Mouse (Mus musculus) kidney, postnatal 0 days (tissue): ENCODE data around the gene Nudt11. TPM values are rescaled to one million over a fixed set of nuclear protein-coding genes. Genes with fewer than 3 reads are reported as not detected.
"Not testable (repeated sequence)": the region's sequence is repeated elsewhere in the genome, so short reads cannot be mapped to it uniquely, and the experiment has no call there.

Experiments used
- ATAC-seq: fragments of 200-750 bp; cut with Nextera tagmentation; replicated peaks from 2 replicates; pipeline ENCODE4 v1.8.0; 2017; ENCODE audit warnings: low read depth, moderate number of reproducible peaks, moderate TSS enrichment, moderate library complexity; ENCODE audit not compliant: low FRiP score
- DNase-seq: peaks from one replicate; pipeline ENCODE4 v3.0.0-alpha.2; 2016; ENCODE audit warnings: low spot score
- H3K27ac ChIP-seq: fragments of 300-500 bp; sonication (generic); 2 replicates; pipeline ENCODE4 v1.5.1; 2014; ENCODE audit warnings: mild to moderate bottlenecking
- H3K27me3 ChIP-seq: fragments of 300-500 bp; sonication (generic); 2 replicates; pipeline ENCODE4 v1.6.1; 2014; ENCODE audit warnings: low read length, mixed read lengths; ENCODE audit not compliant: insufficient read depth
- H3K36me3 ChIP-seq: fragments of 300-500 bp; sonication (generic); 2 replicates; pipeline ENCODE4 v1.6.1; 2014; ENCODE audit warnings: low read length, mixed read lengths; ENCODE audit not compliant: insufficient read depth
- H3K4me1 ChIP-seq: fragments of 300-500 bp; sonication (generic); replicated peaks from 2 replicates; pipeline ENCODE4 v1.6.1; 2014; ENCODE audit warnings: antibody characterized with exemption, low read length, mixed read lengths; ENCODE audit not compliant: insufficient read depth
- H3K4me2 ChIP-seq: fragments of 300-500 bp; sonication (generic); 2 replicates; pipeline ENCODE4 v1.6.1; 2014; ENCODE audit warnings: mild to moderate bottlenecking, low read length, moderate library complexity, mixed read lengths
- H3K4me3 ChIP-seq: fragments of 300-500 bp; sonication (generic); replicated peaks from 2 replicates; pipeline ENCODE4 v1.5.1; 2014; ENCODE audit warnings: low read depth, low read length
- H3K9ac ChIP-seq: fragments of 300-500 bp; sonication (generic); 2 replicates; pipeline ENCODE4 v1.6.1; 2014; ENCODE audit warnings: low read depth, low read length
- H3K9me3 ChIP-seq: fragments of 300-500 bp; sonication (generic); replicated peaks from 2 replicates; pipeline ENCODE4 v1.6.1; 2016; ENCODE audit warnings: low read length, inconsistent platforms, mixed read lengths
- CTCF ChIP-seq: IDR thresholded peaks from 2 replicates; pipeline ENCODE4 v1.5.1; 2016; ENCODE audit warnings: antibody characterized with exemption, low read depth, mild to moderate bottlenecking, moderate library complexity
- WGBS: fragments of 180-500 bp; shearing (Covaris S2); extraction: QIAGEN DNeasy Blood & Tissue Kit; methylation state at CpG from one replicate; pipeline ENCODE4 v1.1.7; 2014; 5-methylcytosine and 5-hydroxymethylcytosine counted together
- polyA plus RNA-seq: library from polyadenylated mRNA; unstranded; fragments of >200 nt; fragmentation: Nextera tagmentation; extraction: Ambion mirVana; gene quantifications from 2 replicates; pipeline ENCODE4 v1.2.1, GENCODE M21; 2015

Nudt11 gene
- 3.7 and 4.3 TPM in 2 replicates for polyA plus RNA-seq

DNA sequence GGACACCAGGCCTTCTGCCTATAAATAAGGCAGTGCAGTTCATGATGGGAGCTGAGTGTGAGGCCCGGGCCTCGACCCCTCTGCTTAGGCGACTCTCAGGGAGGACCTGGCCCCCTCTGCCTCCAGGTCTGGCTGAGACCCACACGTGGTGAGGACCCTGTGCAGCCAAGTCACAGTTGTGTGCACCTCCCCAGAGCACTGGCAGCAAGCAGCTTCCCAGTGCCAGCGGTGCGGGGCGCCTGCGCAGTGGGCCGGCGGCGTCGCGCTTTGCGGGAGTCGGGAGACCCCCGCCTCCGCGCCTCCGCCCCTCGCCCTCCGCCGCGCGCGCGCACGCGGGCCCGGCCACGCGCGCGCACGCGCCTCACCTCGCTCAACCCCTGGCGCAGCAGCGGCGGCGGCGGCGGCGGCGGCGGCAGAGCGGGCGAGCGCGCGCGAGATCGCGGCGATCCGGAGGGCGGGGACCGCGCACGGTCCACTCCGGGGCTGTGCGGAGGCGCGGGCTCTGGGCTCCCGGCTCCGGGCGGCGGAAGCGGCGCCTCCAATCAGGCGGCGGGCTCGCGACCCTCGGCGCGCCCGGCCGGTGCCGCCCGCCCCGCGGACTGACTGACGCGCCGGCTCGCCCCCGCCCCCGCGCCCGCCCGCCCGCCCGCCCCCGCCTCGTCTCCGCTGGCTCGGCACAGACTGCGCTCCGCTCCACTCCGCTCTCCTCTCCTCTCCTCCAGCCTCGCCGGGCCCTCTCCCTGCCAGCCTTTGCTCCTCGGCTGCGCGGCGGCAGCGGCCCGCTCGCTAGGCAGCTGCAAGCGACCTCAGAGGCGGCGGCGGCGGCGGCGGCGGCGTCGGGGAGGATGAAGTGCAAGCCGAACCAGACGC is at the start of gene Nudt11:
Nudt11 (plus strand) TSS at position 388 of the 870 bp plus-strand sequence.
- H3K36me3 ChIP-seq, H3K9ac ChIP-seq, DNase-seq, H3K9me3 ChIP-seq, H3K27me3 ChIP-seq, H3K4me1 ChIP-seq, H3K27ac ChIP-seq: not testable (repeated sequence)
- 38% methylated on average over 17 of the region's 121 CpGs for WGBS
- Histone ChIP-seq H3K4me3 (peak within 1 kb of the TSS; percentile 21; the same call in 1 of the 2 replicates), H3K4me2 (0 out of 2 replicates have a peak within 1 kb of the TSS, but pooled peaks have one; percentile 21)
- ATAC-seq = peak; percentile 89

GRCm38 (mm10) chrX:6047936-6048614 is 822 bp downstream of the Nudt11 start:
- H3K4me1 ChIP-seq, H3K27me3 ChIP-seq, H3K9ac ChIP-seq, H3K36me3 ChIP-seq, H3K9me3 ChIP-seq, H3K27ac ChIP-seq, DNase-seq: not testable (repeated sequence)
- 22% methylated on average over 5 of the region's 60 CpGs for WGBS
- H3K4me3 ChIP-seq = peak overlapping the region; percentile 21; the same call in 1 of the 2 replicates
- peak overlapping the region; percentile 40; the same call in 1 of the 2 replicates for H3K4me2 ChIP-seq
- peak; percentile 49 for ATAC-seq

GRCm38 (mm10) chrX:6061563-6061962 is 14.3 kb downstream of the Nudt11 start:
- Histone ChIP-seq H3K4me1 (no peaks in the 10 kb centered on the region), H3K36me3 (no peaks in the 10 kb centered on the region), H3K9me3 (no peaks in the 10 kb centered on the region), H3K27ac (no peak overlapping the region), H3K27me3 (no peaks in the 10 kb centered on the region), H3K9ac (no peak overlapping the region), H3K4me2 (no peak overlapping the region), H3K4me3 (no peak overlapping the region)
- WGBS = 82% methylated on average over 1 of the region's 1 CpGs
- ATAC-seq = no peak
- no peak for TF ChIP-seq CTCF
- no peak for DNase-seq

DNA sequence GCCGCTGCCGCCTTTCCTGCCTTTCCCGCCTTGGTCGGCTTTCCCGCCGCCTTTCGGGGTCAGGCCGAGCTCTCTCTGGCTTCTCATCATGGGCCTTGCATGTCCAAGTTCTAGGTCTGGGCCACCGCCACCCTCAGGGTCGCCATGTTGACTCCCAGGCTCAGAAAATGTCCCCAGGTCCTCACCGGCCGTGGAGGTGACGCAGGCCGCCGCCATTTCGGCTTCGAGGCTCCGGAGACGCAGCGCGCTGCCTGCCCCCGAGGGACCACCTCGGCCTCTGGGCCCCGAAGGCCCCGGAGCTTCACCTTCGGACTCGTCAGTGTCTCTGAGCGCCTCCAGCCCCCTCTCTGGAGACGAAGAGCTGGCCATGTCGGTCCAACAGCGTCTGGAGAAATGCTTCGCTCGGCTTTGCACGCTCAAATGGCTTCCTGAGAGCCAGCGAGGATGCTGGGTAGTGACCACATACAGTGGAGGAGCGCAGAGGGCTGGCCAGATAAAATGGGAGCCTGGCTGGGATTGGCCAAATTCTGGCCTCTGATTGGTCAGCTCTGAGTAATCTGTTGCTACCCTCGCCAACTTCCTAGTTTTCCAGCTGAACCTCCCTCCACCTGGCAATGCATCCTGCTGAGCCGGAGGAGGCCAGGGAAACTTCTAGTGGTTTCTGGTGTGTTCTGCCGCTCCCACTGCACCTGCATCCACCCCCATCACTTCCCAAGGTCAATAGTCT is 35.9 kb downstream of the Nudt11 start, which contains the start of gene AU022751:
AU022751 (minus strand) TSS at position 466 of the 727 bp plus-strand sequence.
- Histone ChIP-seq H3K27me3 (no peaks in the 10 kb centered on the region), H3K27ac (no peak within 1 kb of the TSS), H3K9me3 (no peaks in the 10 kb centered on the region), H3K36me3 (no peaks in the 10 kb centered on the region), H3K4me3 (no peak within 1 kb of the TSS), H3K9ac (no peak within 1 kb of the TSS), H3K4me1 (no peaks in the 10 kb centered on the region), H3K4me2 (no peak within 1 kb of the TSS)
- no peak for DNase-seq
- TF ChIP-seq CTCF = no peak
- 88% methylated on average over 39 of the region's 39 CpGs for WGBS
- no peak for ATAC-seq

DNA sequence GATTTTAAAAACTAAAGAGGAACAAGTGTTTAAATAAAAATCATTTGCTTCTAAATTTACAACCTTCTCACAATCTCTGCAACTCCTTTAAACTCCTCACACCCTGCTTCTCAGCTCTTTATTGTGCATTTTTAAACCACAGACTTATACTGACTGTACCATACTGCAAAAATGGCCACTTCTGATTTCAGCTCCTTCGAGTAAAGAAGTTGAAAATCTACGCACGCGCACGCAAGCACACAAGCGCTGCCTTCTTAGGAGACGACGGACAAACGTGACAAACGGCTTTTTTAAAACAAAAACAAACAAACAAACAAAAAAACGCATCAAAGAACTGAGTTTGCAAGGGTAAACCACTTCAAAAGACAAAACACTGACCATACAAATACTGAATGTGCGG is 44.3 kb downstream of the Nudt11 start:
- Histone ChIP-seq H3K4me2 (peak overlapping the region; percentile 52; the same call in 1 of the 2 replicates), H3K9ac (no peak overlapping the region), H3K4me3 (no peak overlapping the region), H3K9me3 (no peaks in the 10 kb centered on the region), H3K36me3 (no peaks in the 10 kb centered on the region), H3K27me3 (no peaks in the 10 kb centered on the region), H3K27ac (no peak overlapping the region), H3K4me1 (no peaks in the 10 kb centered on the region)
- TF ChIP-seq CTCF = no peak
- DNase-seq = no peak
- ATAC-seq = no peak
- WGBS = 29% methylated on average over 12 of the region's 12 CpGs
